Mouse (Mus musculus) liver, adult (tissue): ENCODE results near the gene Sap25.

Experiments used
- GATA4 ChIP-seq: IDR thresholded peaks from 2 replicates; pipeline ENCODE4 v1.6.1; 2014; ENCODE audit warnings: mild to moderate bottlenecking, low read length; ENCODE audit not compliant: insufficient replicate concordance

The Sap25 gene

DNA sequence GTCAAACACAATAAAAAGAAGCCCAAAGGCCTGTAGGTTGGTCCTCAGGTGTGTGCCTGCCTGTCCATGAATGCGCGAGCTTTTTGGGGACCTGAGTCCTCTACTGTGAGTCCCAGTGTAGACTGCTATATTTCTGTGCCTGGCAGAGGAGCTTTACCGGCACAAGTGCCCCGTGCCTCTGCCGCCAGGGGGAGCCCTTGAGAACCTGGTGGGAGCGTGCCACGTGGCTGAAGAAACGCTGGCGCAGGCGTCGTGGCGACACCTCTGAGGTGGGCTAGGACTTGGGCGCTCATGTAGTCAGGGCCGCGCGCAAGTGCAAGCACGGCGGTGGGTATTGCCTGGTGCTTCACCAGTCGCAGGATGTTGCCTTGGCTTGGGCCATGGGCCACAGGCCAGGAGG lies at the start of gene Sap25:
TSS of gene Sap25 (plus strand) at position 281 of the 400 bp plus-strand sequence.
- no peak for TF ChIP-seq GATA4

DNA sequence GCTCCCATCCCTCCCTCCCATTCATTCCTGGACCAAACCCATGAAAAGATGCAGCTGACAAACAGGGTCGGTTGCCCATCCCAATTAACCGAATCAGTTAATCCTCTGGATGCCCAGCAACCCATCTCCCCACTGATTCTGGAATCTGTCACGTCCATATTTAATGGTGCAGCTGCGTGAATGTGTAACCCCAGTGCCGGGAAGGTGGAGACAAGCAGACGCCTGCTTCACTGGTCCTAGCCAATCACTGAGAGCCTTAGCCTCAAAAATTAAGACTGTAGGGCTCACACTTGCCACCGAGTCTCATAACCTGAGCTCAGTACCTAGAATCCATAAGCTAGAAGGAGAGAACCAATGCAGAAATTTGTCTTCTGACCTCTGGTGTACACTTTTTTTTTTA lies 45.2 kb upstream of the Sap25 start:
- TF ChIP-seq GATA4 = no peak

DNA sequence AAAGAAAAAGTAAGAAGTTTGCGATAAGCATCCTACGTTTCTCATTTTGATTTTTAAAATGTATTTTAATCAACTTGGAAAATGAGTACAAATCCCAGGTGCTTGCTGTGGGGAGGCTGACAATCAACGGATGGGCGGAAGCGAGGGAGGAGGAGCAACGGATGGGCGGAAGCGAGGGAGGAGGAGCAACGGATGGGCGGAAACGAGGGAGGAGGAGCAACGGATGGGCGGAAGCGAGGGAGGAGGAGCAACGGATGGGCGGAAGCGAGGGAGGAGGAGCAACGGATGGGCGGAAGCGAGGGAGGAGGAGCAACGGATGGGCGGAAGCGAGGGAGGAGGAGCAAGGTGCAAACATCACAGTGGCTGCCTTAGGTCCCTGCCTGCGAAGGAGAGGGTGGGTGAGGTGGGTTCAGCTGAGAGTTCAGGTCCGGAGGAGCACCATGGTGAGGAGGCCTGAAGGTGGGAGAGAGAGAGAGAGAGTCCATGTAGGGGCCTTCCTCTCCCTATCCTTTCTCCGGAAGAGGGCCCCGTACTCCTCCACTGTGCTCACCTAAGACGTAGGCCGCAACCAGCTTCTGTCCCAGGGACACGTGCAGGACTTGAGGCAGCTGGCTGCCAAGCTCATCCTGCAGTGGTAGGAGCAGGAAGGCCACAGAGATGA lies 44.4 kb upstream of the Sap25 start:
- TF ChIP-seq GATA4 = no peak; the same call in 1 of the 2 replicates

DNA sequence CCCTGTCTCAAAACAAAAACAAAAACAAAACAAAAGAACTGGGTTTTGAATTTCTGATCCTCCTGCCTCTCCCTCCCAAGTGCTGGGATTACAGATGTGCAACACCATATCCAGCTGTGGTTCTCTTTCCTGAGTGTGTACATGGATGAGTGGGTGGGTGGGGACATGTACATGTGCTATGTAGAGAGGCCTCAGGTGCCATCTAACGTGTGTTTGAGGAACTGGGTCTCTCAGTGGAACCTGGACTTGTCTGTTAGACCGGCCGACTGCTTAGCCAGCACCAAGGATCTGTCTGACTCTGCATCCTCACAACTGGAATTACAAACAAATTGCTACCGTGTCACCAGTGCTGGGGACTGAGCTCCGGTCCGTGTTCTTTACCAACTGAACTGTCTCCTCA lies 43.5 kb upstream of the Sap25 start:
- TF ChIP-seq GATA4 = no peak

DNA sequence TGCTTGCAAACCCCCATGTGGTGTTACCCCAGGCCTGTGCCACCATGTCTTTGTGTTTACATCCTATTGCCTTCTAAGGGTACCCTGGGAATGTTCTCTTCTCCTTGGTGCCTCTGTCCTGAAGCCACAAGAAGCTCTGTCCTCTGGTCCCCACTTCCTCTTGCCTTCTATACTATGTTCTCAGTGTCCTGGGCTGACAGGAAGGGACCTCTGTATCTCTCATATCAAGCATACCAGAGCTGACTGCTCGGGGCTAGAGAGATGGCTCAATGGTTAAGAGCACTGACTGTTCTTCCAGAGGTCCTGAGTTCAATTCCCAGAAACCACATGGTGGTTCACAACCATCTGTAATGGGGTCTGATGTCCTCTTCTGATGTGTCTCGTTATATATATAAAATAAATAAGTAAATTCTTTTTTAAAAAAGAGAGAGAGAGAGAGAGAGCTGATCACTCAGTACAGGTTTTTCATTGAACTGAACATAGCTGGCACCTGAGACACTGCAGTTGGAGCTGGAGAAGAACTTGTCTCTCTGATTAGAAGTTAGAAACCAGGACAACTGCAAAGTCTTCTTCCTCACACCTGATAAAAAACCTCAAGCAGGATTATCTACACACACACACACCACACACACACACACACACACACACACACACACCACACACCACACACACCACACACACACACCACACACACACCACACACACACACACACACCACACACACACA lies 42.9 kb upstream of the Sap25 start:
- no peak for TF ChIP-seq GATA4

DNA sequence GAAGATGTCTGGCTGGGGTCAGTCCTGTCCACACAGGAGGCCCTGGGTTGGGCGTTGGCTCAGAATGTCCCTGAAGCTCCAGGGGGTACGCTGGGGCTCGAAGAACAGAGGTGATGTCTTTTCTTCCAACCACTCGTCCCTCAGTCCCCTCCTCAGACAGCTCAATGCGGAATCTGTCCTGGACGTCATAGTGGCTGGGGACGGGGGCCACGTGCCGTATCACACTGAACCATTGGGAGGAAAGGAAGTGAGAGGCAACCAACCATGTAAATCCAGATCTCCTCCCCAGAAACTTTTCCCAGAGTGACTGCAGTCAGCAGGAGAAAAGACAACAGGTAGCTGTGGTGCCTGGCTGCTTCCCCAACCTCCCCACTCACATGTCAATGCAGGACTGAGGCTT lies 41.5 kb upstream of the Sap25 start:
- no peak for TF ChIP-seq GATA4

DNA sequence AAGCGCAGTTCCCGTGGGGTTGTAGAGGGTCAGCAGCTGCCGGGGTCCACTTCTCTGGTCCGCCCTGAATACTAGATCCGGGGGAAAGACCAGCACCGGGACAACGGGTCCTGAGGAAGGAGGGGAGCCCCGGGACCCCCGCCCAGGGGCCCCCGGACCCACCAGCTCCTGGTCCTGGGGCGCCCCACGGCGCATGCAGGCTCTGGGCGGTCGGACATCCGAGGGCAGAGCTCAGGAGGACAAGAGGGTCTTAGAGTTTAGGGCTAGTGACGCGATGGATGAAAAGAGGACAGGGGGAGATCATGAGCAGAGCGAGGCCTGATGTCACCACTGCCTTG lies 40.9 kb upstream of the Sap25 start:
- TF ChIP-seq GATA4 = no peak

DNA sequence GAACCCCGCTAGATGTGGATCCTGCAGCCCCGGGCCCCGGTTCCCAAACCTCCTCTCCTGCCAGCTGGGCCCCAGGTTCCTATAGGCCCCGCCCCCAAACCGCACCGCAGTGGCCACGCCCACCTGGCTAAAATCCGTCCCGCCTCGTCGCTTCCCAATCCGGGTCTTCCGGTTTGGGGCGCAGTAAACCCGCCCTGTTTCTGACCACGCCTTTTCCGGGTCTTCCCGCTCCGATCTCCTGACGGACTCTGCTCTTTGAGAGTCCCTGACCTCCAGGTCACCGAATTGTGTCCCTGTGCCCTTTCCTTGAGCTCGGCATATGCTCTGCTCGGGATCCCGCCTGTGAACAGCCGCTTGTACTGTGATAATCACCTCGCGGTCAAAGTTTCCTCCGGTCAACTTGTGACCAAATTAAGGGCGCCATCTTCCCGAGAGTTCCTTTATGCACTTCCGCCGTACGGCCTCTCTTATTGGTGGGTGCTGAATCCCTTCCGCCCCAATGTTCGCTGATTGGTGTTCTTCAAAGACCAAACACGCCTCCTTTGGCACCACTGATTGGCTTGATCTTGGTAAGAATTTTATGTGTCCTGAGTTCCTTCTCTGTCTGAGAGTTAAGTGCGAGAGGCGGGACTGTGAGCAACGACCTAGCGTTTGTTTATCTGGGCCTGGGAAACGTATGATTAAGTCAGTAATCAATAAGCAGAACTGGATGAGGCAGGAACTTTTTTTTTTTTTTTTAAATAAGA lies 40.3 kb upstream of the Sap25 start, which contains the start of gene Mospd3:
TSS of gene Mospd3 (minus strand) at position 440 of the 746 bp plus-strand sequence.
- no peak for TF ChIP-seq GATA4

DNA sequence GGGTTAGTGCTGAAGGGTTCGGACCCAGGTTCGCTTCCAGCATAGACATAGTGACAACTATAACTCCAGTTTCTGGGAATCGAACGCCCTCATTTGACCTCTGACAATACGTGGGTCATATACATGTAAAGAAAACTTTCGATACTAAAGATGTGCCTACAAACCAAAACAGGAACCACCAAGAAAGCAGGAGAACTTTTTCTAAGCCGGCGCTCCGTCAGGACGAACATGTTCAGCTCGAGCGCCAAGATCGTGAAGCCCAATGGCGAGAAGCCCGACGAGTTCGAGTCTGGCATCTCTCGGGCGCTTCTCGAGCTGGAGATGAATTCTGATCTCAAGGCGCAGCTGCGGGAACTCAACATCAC lies 39.8 kb upstream of the Sap25 start:
- TF ChIP-seq GATA4 = no peak

DNA sequence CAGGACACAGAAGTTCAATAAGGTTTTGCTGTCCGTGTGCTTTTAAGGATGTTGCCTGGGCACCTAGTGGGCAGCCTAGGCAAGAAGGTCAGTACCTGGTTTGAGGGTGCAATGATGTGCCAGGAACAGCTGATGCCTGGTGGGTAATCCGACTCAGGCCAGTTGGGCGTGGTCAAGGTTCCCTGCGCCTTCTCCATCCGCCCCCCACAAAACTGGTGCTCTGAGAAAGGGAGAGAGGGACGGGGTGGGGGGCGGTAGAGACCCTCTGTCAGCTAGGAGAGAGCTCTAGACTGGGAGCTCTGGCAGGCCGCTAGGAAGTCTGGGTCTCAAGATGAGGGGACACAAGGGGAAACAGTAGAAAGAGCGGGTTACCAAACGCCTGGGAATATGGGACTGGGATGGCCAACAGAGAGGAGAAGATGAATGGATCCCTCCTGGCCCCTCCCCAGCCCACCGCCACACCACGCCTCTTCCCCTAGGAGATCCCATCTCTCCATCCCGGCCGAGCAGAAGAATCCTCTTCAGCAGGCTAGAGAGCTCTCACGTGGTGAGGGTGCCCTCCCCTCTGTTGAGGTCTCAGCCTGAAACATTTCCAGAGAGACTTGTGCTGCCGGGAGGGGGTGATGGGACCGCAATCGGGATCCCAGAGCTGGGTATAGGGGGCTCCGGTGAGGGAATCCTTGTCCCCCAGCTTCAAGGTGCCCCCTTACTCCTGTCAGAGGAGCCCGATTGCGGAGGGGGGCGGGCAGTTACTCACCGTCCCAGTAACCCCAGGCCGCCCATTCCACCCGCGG lies 33.1 kb upstream of the Sap25 start:
- no peak for TF ChIP-seq GATA4

DNA sequence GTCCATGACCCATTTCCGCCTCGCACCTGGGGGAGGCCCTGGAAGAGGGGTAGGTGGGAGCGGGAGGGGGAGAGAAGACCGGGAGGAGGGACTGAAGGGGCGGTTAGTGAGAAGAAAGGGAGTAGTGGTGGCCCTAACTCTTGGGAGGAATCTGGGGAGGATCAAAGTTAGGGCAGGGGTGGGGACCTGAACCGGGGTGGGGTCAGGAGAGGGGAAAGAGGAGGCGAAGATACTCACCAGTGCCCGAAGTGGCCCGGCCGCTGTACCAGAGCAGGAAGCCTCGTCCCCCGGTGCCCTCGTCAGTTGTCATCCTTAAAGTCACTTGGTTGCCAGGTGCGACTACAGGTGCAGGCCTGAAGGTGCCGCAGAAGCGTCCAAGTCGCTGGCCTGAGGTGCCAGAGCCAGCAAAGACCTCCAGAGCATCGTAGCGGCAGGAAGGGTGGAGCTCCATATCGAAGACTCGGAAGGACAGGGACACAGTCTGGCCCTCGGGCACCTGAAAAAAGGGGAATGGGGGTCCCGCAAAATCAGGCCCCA lies 32.4 kb upstream of the Sap25 start:
- TF ChIP-seq GATA4 = no peak

DNA sequence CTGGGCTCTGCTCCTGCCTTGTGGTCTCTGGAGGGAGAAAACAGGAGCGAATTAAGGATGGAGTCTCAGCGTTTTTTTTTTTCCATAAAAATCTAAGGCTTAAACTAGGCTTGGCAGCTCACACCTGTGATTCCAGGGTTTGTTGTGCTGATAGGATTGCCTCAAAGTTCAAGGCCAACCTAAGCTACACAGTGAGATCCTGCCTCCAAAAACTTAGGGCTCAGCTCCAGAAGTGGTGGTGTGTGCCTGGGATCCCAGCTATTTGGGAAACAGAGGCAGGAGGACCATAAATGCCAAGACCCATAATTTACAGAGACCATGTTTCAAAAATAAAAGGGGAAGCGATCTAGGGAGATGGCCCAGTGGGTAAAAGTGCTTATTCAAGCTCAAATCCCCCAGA lies 31.8 kb upstream of the Sap25 start:
- TF ChIP-seq GATA4 = no peak

DNA sequence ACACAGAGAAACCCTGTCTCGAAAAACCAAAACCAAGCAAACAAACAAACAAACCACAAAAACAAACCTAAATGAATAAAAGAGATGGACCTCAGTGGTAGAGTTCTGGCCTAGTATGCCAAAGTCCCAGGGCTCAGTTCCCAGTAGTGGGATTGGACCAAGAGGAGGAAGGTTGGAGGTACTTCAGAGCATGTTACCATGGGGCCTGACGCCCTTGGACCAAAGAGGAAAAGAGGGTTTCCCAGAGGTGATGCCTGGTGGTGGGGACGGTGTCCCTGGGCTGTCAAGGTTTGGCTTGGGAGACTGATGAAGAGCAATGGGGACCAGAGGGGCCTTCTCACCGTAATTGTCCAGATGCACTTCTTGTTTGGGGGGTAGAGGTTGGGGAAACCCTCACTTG lies 31.1 kb upstream of the Sap25 start:
- TF ChIP-seq GATA4 = no peak

DNA sequence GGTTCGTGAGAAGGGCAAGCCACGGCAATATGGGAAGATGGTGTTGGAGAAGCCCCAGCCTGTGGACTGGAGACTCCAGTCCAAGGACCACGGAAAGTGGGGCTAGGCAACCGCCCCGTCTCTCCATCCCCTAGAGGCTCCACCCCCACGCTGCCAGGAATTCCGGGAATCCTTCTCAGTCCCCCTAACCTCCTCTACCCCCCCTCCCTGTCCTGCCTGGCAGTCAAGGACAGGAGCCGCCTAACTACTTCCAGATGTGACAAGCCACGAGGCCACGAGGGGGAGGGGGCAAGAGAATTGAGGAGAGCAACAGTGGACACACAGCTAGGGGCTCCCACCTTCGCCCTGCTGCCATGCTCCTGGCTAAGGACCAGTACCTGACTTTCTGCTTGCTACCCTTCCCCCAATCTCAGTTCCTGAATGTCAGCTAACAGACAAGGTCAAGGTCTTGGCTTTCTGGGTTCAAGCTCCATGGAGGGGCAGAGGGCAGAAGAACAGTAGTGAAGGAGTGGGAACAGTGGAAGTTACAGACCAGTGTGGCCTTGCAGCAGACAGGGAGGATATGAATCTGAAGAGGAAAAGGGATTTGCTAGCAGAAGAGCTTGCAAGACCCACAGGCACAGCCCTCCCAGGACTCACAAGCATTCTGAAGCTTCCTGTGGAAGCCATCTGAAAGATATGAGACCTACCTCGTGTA lies 30.4 kb upstream of the Sap25 start:
- no peak for TF ChIP-seq GATA4

DNA sequence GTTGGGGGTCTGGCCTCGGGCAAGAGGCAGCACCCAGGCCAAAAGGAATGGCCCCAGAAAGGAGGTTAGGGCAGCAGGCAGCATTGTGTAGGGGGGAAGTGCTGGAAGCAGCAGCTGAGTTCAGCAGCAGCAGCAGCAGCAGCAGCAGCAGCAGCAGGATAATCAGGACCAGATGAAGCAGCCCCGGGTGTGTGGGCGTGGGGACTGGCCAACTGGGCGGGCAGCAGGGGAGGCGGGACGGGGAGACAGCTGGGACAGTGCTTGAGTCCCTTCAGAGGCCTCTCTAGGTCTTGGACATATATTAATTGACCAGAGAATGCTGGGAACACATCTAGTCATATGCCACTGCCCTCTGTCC lies 29.9 kb upstream of the Sap25 start:
- TF ChIP-seq GATA4 = no peak
